Mouse (Mus musculus) intestine, embryonic 15.5 days (tissue): ENCODE measurements around the gene Krtap5-3. TPM values are rescaled to one million over a fixed set of nuclear protein-coding genes. Genes with fewer than 3 reads are reported as not detected.
"Not testable (repeated sequence)": the region's sequence is repeated elsewhere in the genome, so short reads cannot be mapped to it uniquely, and the experiment has no call there.

Source experiments
- ATAC-seq: fragments of 200-750 bp; cut with Nextera tagmentation; 2 replicates; pipeline ENCODE4 v1.8.0; 2017; ENCODE audit warnings: moderate TSS enrichment, moderate library complexity
- H3K27ac ChIP-seq: fragments of 300-500 bp; sonication (generic); 2 replicates; pipeline ENCODE4 v1.5.1; 2015; ENCODE audit warnings: mild to moderate bottlenecking, inconsistent platforms
- H3K27me3 ChIP-seq: fragments of 300-500 bp; sonication (generic); replicated peaks from 2 replicates; pipeline ENCODE4 v1.6.1; 2015; ENCODE audit warnings: inconsistent platforms
- H3K36me3 ChIP-seq: fragments of 300-500 bp; sonication (generic); 2 replicates; pipeline ENCODE4 v1.6.1; 2015; ENCODE audit warnings: inconsistent platforms
- H3K4me1 ChIP-seq: fragments of 300-500 bp; sonication (generic); replicated peaks from 2 replicates; pipeline ENCODE4 v1.6.1; 2015; ENCODE audit warnings: inconsistent platforms
- H3K4me2 ChIP-seq: fragments of 300-500 bp; sonication (generic); replicated peaks from 2 replicates; pipeline ENCODE4 v1.6.1; 2015; ENCODE audit warnings: mild to moderate bottlenecking, inconsistent platforms
- H3K4me3 ChIP-seq: fragments of 300-500 bp; sonication (generic); replicated peaks from 2 replicates; pipeline ENCODE4 v1.5.1; 2015; ENCODE audit warnings: inconsistent platforms
- H3K9ac ChIP-seq: fragments of 300-500 bp; sonication (generic); 2 replicates; pipeline ENCODE4 v1.6.1; 2015; ENCODE audit warnings: inconsistent platforms
- H3K9me3 ChIP-seq: fragments of 300-500 bp; sonication (generic); 2 replicates; pipeline ENCODE4 v1.6.1; 2016; ENCODE audit warnings: inconsistent platforms
- WGBS: fragments of 180-500 bp; shearing (Covaris S2); methylation state at CpG from one replicate; pipeline ENCODE4 v1.1.7; 2015; 5-methylcytosine and 5-hydroxymethylcytosine counted together
- polyA plus RNA-seq: library from polyadenylated mRNA; unstranded; fragments of >200 nt; fragmentation: Nextera tagmentation; extraction: Ambion mirVana; gene quantifications from 2 replicates; pipeline ENCODE4 v1.2.1, GENCODE M21; 2015

Gene Krtap5-3
- polyA plus RNA-seq, 1 experiment from 2014 or later, result not detected

DNA sequence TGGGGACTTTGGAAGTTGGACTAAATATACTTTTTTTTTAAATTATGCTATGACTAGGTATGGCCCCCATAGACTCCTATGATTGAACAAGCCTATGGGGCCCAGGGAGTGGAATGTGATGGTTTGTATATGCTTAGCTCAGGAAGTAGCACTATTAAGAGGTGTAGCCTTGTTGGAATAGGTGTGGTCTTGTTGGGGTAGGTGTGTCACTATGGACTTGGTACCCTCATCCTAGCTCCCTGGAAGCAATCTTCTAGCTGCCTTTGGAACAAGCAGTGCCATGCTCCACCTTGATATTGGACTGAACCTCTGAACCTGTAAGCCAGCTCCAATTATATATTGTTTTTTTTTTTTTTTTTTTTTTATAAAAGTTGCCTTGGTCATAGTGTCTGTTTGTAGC lies 4.3 kb downstream of the Krtap5-3 start:
- peak; percentile 81 for ATAC-seq
- Histone ChIP-seq H3K9me3 (no peaks in the 10 kb centered on the region), H3K4me1 (no peaks in the 10 kb centered on the region), H3K4me3 (no peak overlapping the region), H3K27ac (no peak overlapping the region), H3K4me2 (no peak overlapping the region), H3K9ac (no peak overlapping the region), H3K27me3 (no peaks in the 10 kb centered on the region), H3K36me3 (no peaks in the 10 kb centered on the region)

DNA sequence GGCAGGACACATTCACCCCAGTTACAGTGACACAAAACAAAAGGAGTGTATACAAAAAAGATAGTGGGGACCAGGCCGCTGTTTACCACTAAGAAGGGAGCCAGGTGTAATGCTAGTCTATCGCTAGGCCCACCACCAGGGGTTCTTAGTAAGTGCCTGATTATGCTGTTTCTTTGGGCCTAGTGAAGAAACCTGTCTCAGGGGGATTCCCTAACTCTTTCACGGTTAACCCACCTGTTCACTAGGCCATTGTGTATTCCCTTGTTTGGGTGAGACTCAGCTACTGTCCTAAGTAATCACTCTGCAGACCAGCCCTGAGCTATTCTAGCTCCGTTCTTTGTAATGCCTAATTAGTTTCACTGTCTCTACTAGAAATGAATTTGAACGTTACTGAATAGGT lies 5.7 kb downstream of the Krtap5-3 start:
- H3K36me3 ChIP-seq, H3K27ac ChIP-seq, H3K9ac ChIP-seq, H3K4me1 ChIP-seq, H3K4me3 ChIP-seq, ATAC-seq, H3K4me2 ChIP-seq, H3K27me3 ChIP-seq, H3K9me3 ChIP-seq: not testable (repeated sequence)
- WGBS, result 85% methylated on average over 5 of the region's 5 CpGs

DNA sequence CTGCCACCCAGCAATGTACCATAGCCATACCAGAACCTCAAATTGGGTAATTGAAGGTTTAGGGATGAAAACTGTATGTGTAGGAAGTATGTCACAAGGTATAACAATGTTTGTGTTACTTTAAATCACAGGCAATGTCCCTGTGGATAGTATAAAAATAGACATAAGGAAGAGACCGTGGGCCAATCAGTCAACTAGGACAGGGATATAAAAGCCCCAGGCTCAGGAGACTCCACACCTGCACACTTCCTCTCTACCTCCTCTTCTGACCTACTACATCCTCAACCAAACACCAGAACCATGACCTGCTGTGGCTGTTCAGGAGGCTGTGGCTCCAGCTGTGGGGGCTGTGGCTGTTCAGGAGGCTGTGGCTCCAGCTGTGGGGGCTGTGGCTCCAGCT lies 10.4 kb downstream of the Krtap5-3 start, which contains the start of gene Gm7579:
Gm7579 (plus strand) TSS at position 301 of the 400 bp plus-strand sequence.
- Histone ChIP-seq H3K4me1 (no peaks in the 10 kb centered on the region), H3K4me2 (no peak within 1 kb of the TSS), H3K27ac (no peak within 1 kb of the TSS), H3K4me3 (no peak within 1 kb of the TSS), H3K9me3 (no peaks in the 10 kb centered on the region), H3K27me3 (no peaks in the 10 kb centered on the region), H3K9ac (no peak within 1 kb of the TSS), H3K36me3 (no peaks in the 10 kb centered on the region)
- WGBS, result 79% methylated on average over 1 of the region's 1 CpGs
- ATAC-seq, result no peak

DNA sequence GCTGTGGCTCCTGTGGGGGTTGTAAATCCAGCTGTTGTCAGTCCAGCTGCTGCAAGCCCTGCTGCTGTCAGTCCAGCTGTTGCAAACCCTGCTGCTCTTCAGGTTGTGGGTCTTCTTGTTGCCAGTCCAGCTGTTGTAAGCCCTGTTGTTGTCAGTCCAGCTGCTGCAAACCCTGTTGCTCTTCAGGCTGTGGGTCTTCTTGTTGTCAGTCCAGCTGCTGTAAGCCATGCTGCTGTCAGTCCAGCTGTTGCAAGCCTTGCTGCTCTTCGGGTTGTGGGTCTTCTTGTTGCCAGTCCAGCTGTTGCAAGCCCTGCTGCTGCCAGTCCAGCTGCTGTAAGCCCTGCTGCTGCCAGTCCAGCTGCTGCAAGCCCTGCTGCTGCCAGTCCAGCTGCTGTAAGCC lies 11.0 kb downstream of the Krtap5-3 start:
- not testable (repeated sequence) for H3K27me3 ChIP-seq, H3K4me1 ChIP-seq, H3K9ac ChIP-seq, H3K27ac ChIP-seq, H3K36me3 ChIP-seq, ATAC-seq, H3K4me3 ChIP-seq, H3K4me2 ChIP-seq, H3K9me3 ChIP-seq
- WGBS, result 89% methylated on average over 1 of the region's 1 CpGs

DNA sequence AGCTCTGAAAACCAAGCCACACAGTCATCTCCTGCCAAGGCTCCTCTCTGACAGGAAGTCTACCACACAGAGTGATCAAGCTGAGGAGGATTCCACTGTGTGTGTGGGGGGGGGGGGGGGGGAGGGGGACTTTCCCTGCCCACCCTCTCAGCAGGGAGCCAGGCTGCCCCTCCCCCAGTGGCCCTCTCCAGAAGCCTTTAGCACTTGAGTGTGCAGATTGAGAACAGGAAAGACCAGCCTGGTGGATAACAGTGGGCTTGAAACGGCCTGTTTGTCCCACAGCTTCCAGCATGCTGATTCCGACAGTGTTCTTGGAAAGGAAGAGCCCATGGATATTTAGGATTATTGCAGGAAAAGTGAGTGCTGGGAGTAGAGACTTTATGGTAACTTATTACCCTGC lies 23.4 kb downstream of the Krtap5-3 start:
- Histone ChIP-seq H3K9me3 (no peaks in the 10 kb centered on the region), H3K9ac (no peak overlapping the region), H3K36me3 (no peaks in the 10 kb centered on the region), H3K4me2 (no peak overlapping the region), H3K27ac (no peak overlapping the region), H3K4me1 (no peaks in the 10 kb centered on the region), H3K27me3 (no peaks in the 10 kb centered on the region), H3K4me3 (no peak overlapping the region)
- WGBS, result 37% methylated on average over 2 of the region's 2 CpGs
- ATAC-seq, result no peak

DNA sequence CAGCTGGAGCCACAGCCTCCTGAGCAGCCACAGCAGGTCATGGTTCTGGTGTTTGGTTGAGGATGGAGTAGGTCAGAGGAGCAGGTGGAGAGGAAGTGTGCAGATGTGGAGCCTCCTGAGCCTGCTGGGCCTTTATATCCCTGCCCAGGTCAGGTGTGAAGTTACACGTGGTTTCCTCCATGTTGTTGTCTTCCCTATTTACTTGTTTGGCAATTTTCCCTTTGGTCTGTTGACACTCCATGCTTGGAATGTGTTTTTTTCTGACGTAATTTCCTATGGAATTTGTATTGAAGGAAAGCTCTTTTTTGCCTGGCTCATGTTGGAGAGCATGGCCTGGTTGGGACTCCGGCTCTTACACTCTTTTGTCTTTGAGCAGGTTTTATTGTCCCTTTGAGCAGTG lies 28.7 kb downstream of the Krtap5-3 start, which contains the start of gene Krtap5-5:
Krtap5-5 (minus strand) TSS at position 101 of the 400 bp plus-strand sequence.
- H3K27me3 ChIP-seq, H3K9ac ChIP-seq, H3K4me1 ChIP-seq, H3K27ac ChIP-seq, H3K4me3 ChIP-seq, H3K9me3 ChIP-seq, H3K4me2 ChIP-seq, H3K36me3 ChIP-seq, ATAC-seq: not testable (repeated sequence)
- 56% methylated on average over 3 of the region's 3 CpGs for WGBS

DNA sequence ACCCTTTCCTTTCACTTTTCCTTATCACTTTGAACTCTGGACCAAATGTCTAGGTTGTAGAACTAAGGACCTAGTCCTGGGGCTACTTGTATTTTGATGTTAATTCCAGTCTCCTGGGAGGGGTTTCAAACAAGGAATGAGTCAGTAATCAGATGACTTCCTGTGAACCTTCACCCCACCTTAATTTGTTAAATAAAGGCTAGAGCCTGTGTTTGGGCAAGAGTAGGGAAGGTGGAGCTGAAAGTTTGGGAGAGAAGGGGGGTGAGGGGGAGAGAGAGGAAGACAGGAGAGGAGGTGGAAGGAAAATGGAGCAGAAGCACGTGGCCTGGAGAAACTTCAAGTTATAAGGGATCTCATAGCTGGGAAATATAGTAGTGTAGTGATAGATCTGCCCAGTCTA lies 30.4 kb downstream of the Krtap5-3 start:
- ATAC-seq, result no peak
- WGBS, result 32% methylated on average over 1 of the region's 1 CpGs
- Histone ChIP-seq H3K4me1 (no peaks in the 10 kb centered on the region), H3K9me3 (no peaks in the 10 kb centered on the region), H3K4me3 (no peak overlapping the region), H3K36me3 (no peaks in the 10 kb centered on the region), H3K27me3 (no peaks in the 10 kb centered on the region), H3K9ac (no peak overlapping the region), H3K27ac (no peak overlapping the region), H3K4me2 (no peak overlapping the region)

DNA sequence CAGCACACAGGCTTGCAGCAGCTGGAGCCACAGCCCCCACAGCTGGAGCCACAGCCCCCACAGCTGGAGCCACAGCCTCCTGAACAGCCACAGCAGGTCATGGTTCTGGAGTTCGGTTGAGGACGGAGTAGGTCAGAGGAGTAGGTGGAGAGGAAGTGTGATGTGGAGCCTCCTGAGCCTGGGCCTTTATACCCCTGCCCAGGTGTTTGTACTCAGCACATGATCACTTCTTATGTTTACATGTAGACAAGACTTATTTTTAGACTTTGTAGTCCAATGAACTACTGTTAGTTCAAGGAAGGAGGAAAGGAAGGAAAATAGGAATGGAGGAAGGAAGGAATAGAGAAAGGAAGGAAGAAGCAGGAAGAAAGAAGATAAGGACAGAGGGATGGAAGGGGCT lies 39.8 kb downstream of the Krtap5-3 start, which contains the start of gene Gm40460:
Gm40460 (minus strand) TSS at position 101 of the 400 bp plus-strand sequence.
- Histone ChIP-seq H3K9me3 (no peaks in the 10 kb centered on the region), H3K27me3 (no peaks in the 10 kb centered on the region), H3K36me3 (no peaks in the 10 kb centered on the region), H3K4me3 (no peak within 1 kb of the TSS), H3K4me2 (no peak within 1 kb of the TSS), H3K27ac (no peak within 1 kb of the TSS), H3K9ac (no peak within 1 kb of the TSS), H3K4me1 (no peaks in the 10 kb centered on the region)
- 49% methylated on average over 2 of the region's 2 CpGs for WGBS
- no peak for ATAC-seq

DNA sequence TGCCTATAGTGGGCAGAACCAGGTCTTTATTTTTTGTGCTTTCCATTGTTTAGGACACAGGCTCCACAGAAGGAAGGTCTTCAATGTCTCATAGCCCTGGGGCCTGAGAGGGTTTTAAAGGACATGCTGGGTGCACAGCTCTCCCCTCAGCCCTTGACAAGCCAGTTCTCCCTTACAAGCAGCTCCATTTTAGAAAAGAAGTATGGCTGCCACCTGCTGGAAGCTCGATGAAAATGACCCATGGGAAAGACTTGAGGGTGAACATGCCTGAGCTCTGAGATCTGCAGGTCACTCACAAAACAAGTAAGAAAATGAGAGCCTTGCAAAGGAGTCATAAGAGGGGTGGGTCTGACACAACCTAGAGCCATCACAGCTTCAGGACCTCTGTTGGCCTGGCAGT lies 48.7 kb downstream of the Krtap5-3 start:
- Histone ChIP-seq H3K27ac (no peak overlapping the region), H3K4me2 (no peak overlapping the region), H3K4me1 (no peaks in the 10 kb centered on the region), H3K9ac (no peak overlapping the region), H3K4me3 (no peak overlapping the region), H3K36me3 (no peaks in the 10 kb centered on the region), H3K9me3 (no peaks in the 10 kb centered on the region), H3K27me3 (no peaks in the 10 kb centered on the region)
- ATAC-seq, result no peak
- 0% methylated on average over 1 of the region's 1 CpGs for WGBS

Other genes with a start within 250 kb of the Krtap5-3 start
- 57.8 and 61.8 TPM in 2 replicates for gene Mob2, start 140.3 kb upstream of the Krtap5-3 start, polyA plus RNA-seq
- 6.6 TPM in 2 replicates for gene Dusp8, start 105.5 kb upstream of the Krtap5-3 start, polyA plus RNA-seq
- not detected in 2 replicates for gene Gm45618, start 80.6 kb upstream of the Krtap5-3 start, polyA plus RNA-seq
- gene Gm39115, start 65.3 kb upstream of the Krtap5-3 start, polyA plus RNA-seq, result not detected in 2 replicates
- not detected in 2 replicates for gene Gm45337, start 56.8 kb upstream of the Krtap5-3 start, polyA plus RNA-seq
- gene Gm29735, start 44.3 kb upstream of the Krtap5-3 start, polyA plus RNA-seq, result not detected in 2 replicates
- gene Gm4553, start 35.6 kb upstream of the Krtap5-3 start, polyA plus RNA-seq, result not detected in 2 replicates
- not detected in 2 replicates for gene Krtap5-2, start 25.4 kb upstream of the Krtap5-3 start, polyA plus RNA-seq
- gene Gm10153, start 11.0 kb upstream of the Krtap5-3 start, polyA plus RNA-seq, result not detected in 2 replicates
- not detected in 2 replicates for gene Gm7579, start 10.5 kb downstream of the Krtap5-3 start, polyA plus RNA-seq
- not detected in 2 replicates for gene Krtap5-5, start 28.6 kb downstream of the Krtap5-3 start, polyA plus RNA-seq
- not detected in 2 replicates for gene Gm40460, start 39.7 kb downstream of the Krtap5-3 start, polyA plus RNA-seq
- not detected in 2 replicates for gene Gm2431, start 57.0 kb downstream of the Krtap5-3 start, polyA plus RNA-seq
- gene Gm4559, start 73.0 kb downstream of the Krtap5-3 start, polyA plus RNA-seq, result not detected in 2 replicates
- not detected in 2 replicates for gene Krtap5-1, start 95.8 kb downstream of the Krtap5-3 start, polyA plus RNA-seq
- gene Krtap5-4, start 102.2 kb downstream of the Krtap5-3 start, polyA plus RNA-seq, result not detected in 2 replicates
- 1.9 and 2.0 TPM in 2 replicates for gene Ifitm10, start 172.4 kb downstream of the Krtap5-3 start, polyA plus RNA-seq
- 1.2 and 1.9 TPM in 2 replicates for gene Gm49369, start 181.3 kb downstream of the Krtap5-3 start, polyA plus RNA-seq
- gene Ctsd, start 186.7 kb downstream of the Krtap5-3 start, polyA plus RNA-seq, result 282 and 329 TPM in 2 replicates
- gene Syt8, start 233.5 kb downstream of the Krtap5-3 start, polyA plus RNA-seq, result 5.4 and 5.6 TPM in 2 replicates
- 4.8 and 4.9 TPM in 2 replicates for gene Tnni2, start 240.4 kb downstream of the Krtap5-3 start, polyA plus RNA-seq